Mouse (Mus musculus) embryonic facial prominence, embryonic 11.5 days (tissue): ENCODE results near the gene Nhs. TPM values are rescaled to one million over a fixed set of nuclear protein-coding genes. Genes with fewer than 3 reads are reported as not detected.
"Not testable (repeated sequence)": the region's sequence is repeated elsewhere in the genome, so short reads cannot be mapped to it uniquely, and the experiment has no call there.

Experiments used
- ATAC-seq: fragments of 200-750 bp; cut with Nextera tagmentation; replicated peaks from 2 replicates; pipeline ENCODE4 v1.8.0; 2017; ENCODE audit warnings: low read depth; ENCODE audit not compliant: insufficient number of reproducible peaks, low FRiP score, low TSS enrichment
- DNase-seq: peaks from one replicate; pipeline ENCODE4 v3.0.0-alpha.2; 2015; ENCODE audit warnings: low spot score
- H3K27ac ChIP-seq: fragments of 300-500 bp; sonication (generic); replicated peaks from 2 replicates; pipeline ENCODE4 v1.5.1; 2014; ENCODE audit warnings: mild to moderate bottlenecking, low read depth, low read length, control low read depth
- H3K27me3 ChIP-seq: fragments of 300-500 bp; sonication (generic); 2 replicates; pipeline ENCODE4 v1.6.1; 2014; ENCODE audit warnings: mild to moderate bottlenecking, low read length, moderate library complexity, mixed read lengths; ENCODE audit not compliant: control insufficient read depth, insufficient read depth
- H3K36me3 ChIP-seq: fragments of 300-500 bp; sonication (generic); replicated peaks from 2 replicates; pipeline ENCODE4 v1.6.1; 2014; ENCODE audit warnings: low read depth, mild to moderate bottlenecking, low read length, moderate library complexity, mixed read lengths; ENCODE audit not compliant: control insufficient read depth, insufficient read depth
- H3K4me1 ChIP-seq: fragments of 300-500 bp; sonication (generic); 2 replicates; pipeline ENCODE4 v1.6.1; 2014; ENCODE audit warnings: low read length, mixed read lengths; ENCODE audit not compliant: control insufficient read depth, insufficient read depth
- H3K4me2 ChIP-seq: fragments of 300-500 bp; sonication (generic); 2 replicates; pipeline ENCODE4 v1.6.1; 2014; ENCODE audit warnings: low read depth, mild to moderate bottlenecking, control low read depth, low read length, moderate library complexity
- H3K4me3 ChIP-seq: fragments of 300-500 bp; sonication (generic); 2 replicates; pipeline ENCODE4 v1.5.1; 2014; ENCODE audit warnings: low read depth, low read length, control low read depth
- H3K9ac ChIP-seq: fragments of 300-500 bp; sonication (generic); replicated peaks from 2 replicates; pipeline ENCODE4 v1.6.1; 2014; ENCODE audit warnings: mild to moderate bottlenecking, control low read depth, low read length
- H3K9me3 ChIP-seq: fragments of 300-500 bp; sonication (generic); replicated peaks from 2 replicates; pipeline ENCODE4 v1.6.1; 2016; ENCODE audit warnings: mild to moderate bottlenecking, low read length, inconsistent platforms, mixed read lengths; ENCODE audit not compliant: control insufficient read depth
- WGBS: fragments of 180-500 bp; shearing (Covaris S2); extraction: QIAGEN DNeasy Blood & Tissue Kit; methylation state at CpG from one replicate; pipeline ENCODE4 v1.1.7; 2014; 5-methylcytosine and 5-hydroxymethylcytosine counted together
- polyA plus RNA-seq: library from polyadenylated mRNA; unstranded; fragments of >200 nt; fragmentation: Nextera tagmentation; extraction: Ambion mirVana; gene quantifications from 2 replicates; pipeline ENCODE4 v1.2.1, GENCODE M21; 2014

Nhs gene
- polyA plus RNA-seq, 1 experiment from 2014 or later = 3.3 TPM

DNA sequence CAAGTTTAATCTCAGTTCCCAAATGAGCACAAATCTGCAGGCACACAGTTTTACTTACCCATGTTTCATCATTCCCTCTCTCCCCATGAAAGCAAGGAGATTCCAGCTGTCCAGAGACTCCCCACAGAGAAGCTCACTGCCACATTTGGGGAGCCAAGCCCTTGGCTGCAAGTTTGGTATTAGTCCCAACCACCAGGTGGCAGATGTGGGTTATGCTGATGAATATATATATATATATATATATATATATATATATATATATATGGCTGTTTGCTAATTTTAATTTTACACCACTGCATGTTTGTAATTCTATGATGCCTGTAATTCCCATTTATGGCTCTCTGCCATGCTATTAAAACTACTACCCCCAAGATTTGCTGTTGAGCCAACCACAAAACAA lies 286.0 kb downstream of the Nhs start:
- H3K4me3 ChIP-seq = no peak overlapping the region
- no peaks in the 10 kb centered on the region for H3K36me3 ChIP-seq
- H3K27me3 ChIP-seq = no peaks in the 10 kb centered on the region
- no peaks in the 10 kb centered on the region for H3K4me1 ChIP-seq
- ATAC-seq = no peak
- H3K27ac ChIP-seq = no peak overlapping the region
- H3K4me2 ChIP-seq = no peak overlapping the region
- no peak overlapping the region for H3K9ac ChIP-seq
- H3K9me3 ChIP-seq = no peaks in the 10 kb centered on the region
- DNase-seq = peak; percentile 23

DNA sequence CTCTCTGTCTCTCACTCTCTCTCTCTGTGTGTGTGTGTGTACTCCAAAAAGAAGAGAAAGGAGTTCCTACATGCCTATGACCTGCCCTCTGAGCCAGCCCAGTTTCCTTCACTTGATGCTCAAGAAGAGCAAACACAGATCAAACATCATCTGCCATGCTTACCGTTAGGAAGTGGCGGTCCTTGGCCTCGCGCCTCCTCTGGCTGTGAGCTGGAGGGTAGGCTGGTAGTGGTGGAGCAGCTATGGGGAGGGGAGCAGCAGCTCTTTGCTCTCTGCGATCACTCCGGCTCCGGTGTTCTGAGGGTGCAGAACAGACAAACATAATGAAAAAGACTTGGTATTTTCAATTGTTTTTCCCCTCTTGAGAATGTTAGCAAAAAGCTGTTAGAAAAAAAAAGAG lies 288.2 kb downstream of the Nhs start:
- H3K4me3 ChIP-seq = no peak overlapping the region
- H3K9ac ChIP-seq = no peak overlapping the region
- no peak for DNase-seq
- H3K36me3 ChIP-seq = no peaks in the 10 kb centered on the region
- no peaks in the 10 kb centered on the region for H3K9me3 ChIP-seq
- no peak overlapping the region for H3K27ac ChIP-seq
- ATAC-seq = no peak
- no peak overlapping the region for H3K4me2 ChIP-seq
- H3K4me1 ChIP-seq = no peaks in the 10 kb centered on the region
- H3K27me3 ChIP-seq = no peaks in the 10 kb centered on the region
- WGBS = 83% methylated on average over 7 of the region's 7 CpGs

DNA sequence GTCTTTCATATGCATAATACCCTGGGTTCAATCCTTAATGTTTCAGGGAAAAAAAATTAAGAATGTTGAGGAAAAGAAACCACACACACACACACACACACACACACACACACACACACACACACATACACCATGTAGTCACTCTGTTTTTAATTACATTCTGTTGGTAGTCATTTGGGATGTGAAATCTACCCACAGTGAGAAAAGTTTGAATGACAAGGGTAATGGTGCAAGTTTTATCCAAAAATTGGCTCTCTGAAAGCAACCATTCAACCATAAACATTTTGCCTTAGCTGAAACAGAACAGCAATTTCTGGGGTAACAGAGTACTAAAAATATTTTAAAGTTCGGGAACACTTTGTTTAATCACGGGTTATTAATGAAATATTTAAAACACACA lies 303.9 kb downstream of the Nhs start:
- ATAC-seq = no peak
- no peaks in the 10 kb centered on the region for H3K4me1 ChIP-seq

DNA sequence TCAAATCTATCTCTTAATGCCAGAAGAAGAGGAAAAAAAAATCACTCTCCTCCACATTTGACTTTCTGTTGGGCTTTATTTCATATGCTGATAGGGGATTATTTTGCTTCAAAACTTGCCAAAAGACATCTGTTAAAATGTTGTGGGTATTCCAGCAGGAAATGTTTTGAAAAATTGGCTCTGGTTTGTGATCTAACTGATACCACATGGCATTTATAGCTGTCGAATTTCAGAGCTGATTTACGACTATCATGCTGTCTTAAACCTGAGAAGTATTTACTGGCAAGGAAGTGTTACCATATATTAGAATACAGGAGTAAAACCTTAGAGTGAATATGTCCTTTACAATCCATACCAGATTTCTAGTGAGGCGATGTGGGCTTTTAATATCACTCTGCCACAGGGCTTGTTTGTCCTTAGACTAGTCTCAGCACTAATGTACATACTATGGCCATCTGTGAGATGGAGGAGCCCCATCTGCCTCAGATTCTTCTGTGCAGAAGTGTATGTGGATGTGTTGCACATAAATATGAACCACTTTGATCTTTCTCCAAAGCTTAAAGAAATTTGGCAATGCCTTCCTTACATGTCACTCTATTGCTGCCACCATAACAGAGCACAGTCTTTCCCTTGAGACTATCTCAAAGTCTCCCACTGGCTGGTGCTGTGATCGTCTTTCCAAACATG lies 305.8 kb downstream of the Nhs start:
- 65% methylated on average over 4 of the region's 4 CpGs for WGBS
- H3K9ac ChIP-seq = no peak overlapping the region
- no peak for ATAC-seq
- no peaks in the 10 kb centered on the region for H3K27me3 ChIP-seq
- H3K4me2 ChIP-seq = no peak overlapping the region
- no peaks in the 10 kb centered on the region for H3K9me3 ChIP-seq
- H3K36me3 ChIP-seq = no peaks in the 10 kb centered on the region
- peak; percentile 3 for DNase-seq
- no peak overlapping the region for H3K4me3 ChIP-seq
- H3K4me1 ChIP-seq = no peaks in the 10 kb centered on the region
- no peak overlapping the region for H3K27ac ChIP-seq

More for the DNA sequence above, 303.9 kb downstream of the Nhs start:
- Histone ChIP-seq H3K9ac (no peak overlapping the region), H3K27ac (no peak overlapping the region), H3K4me3 (no peak overlapping the region), H3K27me3 (no peaks in the 10 kb centered on the region), H3K36me3 (no peaks in the 10 kb centered on the region), H3K9me3 (no peaks in the 10 kb centered on the region), H3K4me2 (no peak overlapping the region)
- DNase-seq = no peak
- 87% methylated on average over 2 of the region's 2 CpGs for WGBS

DNA sequence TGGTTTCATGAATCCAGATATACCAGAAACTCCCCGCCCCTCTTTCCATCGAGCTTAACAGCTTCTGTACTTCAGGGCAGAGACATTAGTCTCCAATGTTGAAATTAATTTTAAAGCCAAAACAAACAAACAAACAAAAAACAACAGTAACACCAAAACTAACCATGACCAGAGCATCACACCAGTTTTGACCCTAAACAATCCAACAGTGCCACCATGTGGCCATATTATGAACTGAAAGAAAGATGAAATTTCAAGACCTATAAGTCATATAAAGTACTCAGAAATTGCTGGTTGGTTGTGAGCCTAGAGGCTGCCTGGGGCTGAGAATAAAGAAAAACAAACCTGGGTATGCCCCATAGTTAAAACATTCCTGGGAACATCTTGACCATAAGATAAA lies 333.3 kb downstream of the Nhs start:
- H3K9me3 ChIP-seq, ATAC-seq, H3K9ac ChIP-seq, H3K4me1 ChIP-seq, H3K4me2 ChIP-seq, H3K36me3 ChIP-seq, H3K27ac ChIP-seq, H3K27me3 ChIP-seq, H3K4me3 ChIP-seq: not testable (repeated sequence)
- 14% methylated on average over 2 of the region's 2 CpGs for WGBS
- peak; percentile 64 for DNase-seq

DNA sequence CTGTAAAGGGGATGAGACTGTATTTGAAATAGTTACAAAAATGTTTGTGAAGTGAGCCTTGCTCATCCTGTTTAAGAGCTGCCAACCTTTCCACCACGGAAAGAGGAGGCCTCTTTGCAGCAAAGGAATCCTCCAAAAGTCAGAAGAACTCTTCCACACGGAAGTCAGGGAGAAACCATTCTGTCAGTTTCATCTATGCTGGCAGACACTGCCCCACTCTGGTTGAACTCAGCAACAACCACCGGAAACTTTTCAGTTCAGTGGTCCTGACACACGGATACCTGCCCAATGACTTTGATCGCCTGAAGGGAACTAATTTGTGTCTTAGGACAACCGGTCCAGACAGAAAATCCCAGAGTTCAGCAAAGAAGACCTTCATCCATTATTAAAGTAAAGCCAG lies 369.3 kb downstream of the Nhs start:
- DNase-seq (peak; percentile 44), ATAC-seq (no peak)
- Histone ChIP-seq H3K27me3 (no peaks in the 10 kb centered on the region), H3K9ac (no peak overlapping the region), H3K4me2 (no peak overlapping the region), H3K36me3 (no peaks in the 10 kb centered on the region), H3K27ac (no peak overlapping the region), H3K4me1 (no peaks in the 10 kb centered on the region), H3K9me3 (no peaks in the 10 kb centered on the region), H3K4me3 (no peak overlapping the region)
- 26% methylated on average over 6 of the region's 6 CpGs for WGBS
